Mouse (Mus musculus): ENCODE data around the gene Tmem217.

GRCm38 (mm10) chr17:29502669-29503665 is 49.2 kb downstream of the Tmem217 start:
- TF ChIP-seq CTCF (IDR thresholded peaks at IDR 0.05; ENCODE audit: control insufficient read depth, insufficient read depth, insufficient read length) (no peak), MAX (IDR thresholded peaks at IDR 0.05) (no peak), FOSL1 (IDR thresholded peaks at IDR 0.05; ENCODE audit: insufficient read depth, low read length, poor library complexity, severe bottlenecking) (no peak), CEBPB (IDR thresholded peaks at IDR 0.05; ENCODE audit: low read depth) (no peak), MYOG (IDR thresholded peaks at IDR 0.05; ENCODE audit: control insufficient read depth, extremely low read depth, insufficient read length) (no peak), USF1 (IDR thresholded peaks at IDR 0.05; ENCODE audit: low read depth) (peak; percentile 33)
